Mouse (Mus musculus) embryonic facial prominence, embryonic 11.5 days (tissue): ENCODE measurements at regions not wholly inside any gene's neighbourhood (a gene's known extent, or its start where the extent isn't known, plus 50 kb on each side); places are given as distances from the start of the nearest gene placed in this dataset.

Source experiments
- ATAC-seq: fragments of 200-750 bp; cut with Nextera tagmentation; replicated peaks from 2 replicates; pipeline ENCODE4 v1.8.0; 2017; ENCODE audit warnings: low read depth; ENCODE audit not compliant: insufficient number of reproducible peaks, low FRiP score, low TSS enrichment
- DNase-seq: peaks from one replicate; pipeline ENCODE4 v3.0.0-alpha.2; 2015; ENCODE audit warnings: low spot score
- H3K27ac ChIP-seq: fragments of 300-500 bp; sonication (generic); replicated peaks from 2 replicates; pipeline ENCODE4 v1.5.1; 2014; ENCODE audit warnings: mild to moderate bottlenecking, low read depth, low read length, control low read depth
- H3K27me3 ChIP-seq: fragments of 300-500 bp; sonication (generic); 2 replicates; pipeline ENCODE4 v1.6.1; 2014; ENCODE audit warnings: mild to moderate bottlenecking, low read length, moderate library complexity, mixed read lengths; ENCODE audit not compliant: control insufficient read depth, insufficient read depth
- H3K36me3 ChIP-seq: fragments of 300-500 bp; sonication (generic); replicated peaks from 2 replicates; pipeline ENCODE4 v1.6.1; 2014; ENCODE audit warnings: low read depth, mild to moderate bottlenecking, low read length, moderate library complexity, mixed read lengths; ENCODE audit not compliant: control insufficient read depth, insufficient read depth
- H3K4me1 ChIP-seq: fragments of 300-500 bp; sonication (generic); 2 replicates; pipeline ENCODE4 v1.6.1; 2014; ENCODE audit warnings: low read length, mixed read lengths; ENCODE audit not compliant: control insufficient read depth, insufficient read depth
- H3K4me2 ChIP-seq: fragments of 300-500 bp; sonication (generic); 2 replicates; pipeline ENCODE4 v1.6.1; 2014; ENCODE audit warnings: low read depth, mild to moderate bottlenecking, control low read depth, low read length, moderate library complexity
- H3K4me3 ChIP-seq: fragments of 300-500 bp; sonication (generic); 2 replicates; pipeline ENCODE4 v1.5.1; 2014; ENCODE audit warnings: low read depth, low read length, control low read depth
- H3K9ac ChIP-seq: fragments of 300-500 bp; sonication (generic); replicated peaks from 2 replicates; pipeline ENCODE4 v1.6.1; 2014; ENCODE audit warnings: mild to moderate bottlenecking, control low read depth, low read length
- H3K9me3 ChIP-seq: fragments of 300-500 bp; sonication (generic); replicated peaks from 2 replicates; pipeline ENCODE4 v1.6.1; 2016; ENCODE audit warnings: mild to moderate bottlenecking, low read length, inconsistent platforms, mixed read lengths; ENCODE audit not compliant: control insufficient read depth
- WGBS: fragments of 180-500 bp; shearing (Covaris S2); extraction: QIAGEN DNeasy Blood & Tissue Kit; methylation state at CpG from one replicate; pipeline ENCODE4 v1.1.7; 2014; 5-methylcytosine and 5-hydroxymethylcytosine counted together

- no peaks in the 10 kb centered on the region for H3K4me1 ChIP-seq
- H3K9me3 ChIP-seq: no peaks in the 10 kb centered on the region
- 89% methylated on average over 1 of the region's 1 CpGs for WGBS
- H3K9ac ChIP-seq: no peak overlapping the region
- ATAC-seq (no peak), DNase-seq (no peak)
- H3K4me2 ChIP-seq: no peak overlapping the region
- no peaks in the 10 kb centered on the region for H3K36me3 ChIP-seq
- no peaks in the 10 kb centered on the region for H3K27me3 ChIP-seq
- no peak overlapping the region for H3K27ac ChIP-seq
- no peak overlapping the region for H3K4me3 ChIP-seq
Observed at GRCm38 (mm10) chr17:61176586-61176985, 1704.5 kb downstream of the Efna5 start.

DNA sequence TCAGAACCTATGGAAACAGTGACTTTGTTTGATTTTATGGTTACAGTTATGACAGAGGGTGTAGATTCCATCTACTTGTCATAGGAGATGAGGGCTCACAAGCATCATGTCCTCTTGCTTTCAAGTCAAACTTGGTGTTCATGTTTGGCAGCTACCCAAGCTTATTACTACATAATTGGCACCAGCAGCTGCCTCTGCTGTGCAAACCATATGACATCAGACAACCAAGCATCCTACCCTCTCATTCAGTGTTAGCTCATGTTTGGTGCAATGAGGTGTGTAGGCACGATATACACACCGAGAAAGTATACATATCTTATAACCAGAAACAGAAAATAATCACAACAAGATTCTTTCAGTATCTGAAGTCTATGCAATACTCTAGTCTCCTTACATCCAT, 1721.7 kb downstream of the Efna5 start:
- no peaks in the 10 kb centered on the region for H3K4me1 ChIP-seq
- no peak overlapping the region for H3K4me2 ChIP-seq
- no peak overlapping the region for H3K4me3 ChIP-seq
- no peak for DNase-seq
- no peak overlapping the region for H3K9ac ChIP-seq
- no peaks in the 10 kb centered on the region for H3K27me3 ChIP-seq
- H3K27ac ChIP-seq: no peak overlapping the region
- WGBS: 98% methylated on average over 2 of the region's 2 CpGs
- H3K36me3 ChIP-seq: no peaks in the 10 kb centered on the region
- H3K9me3 ChIP-seq: no peaks in the 10 kb centered on the region
- no peak for ATAC-seq

DNA sequence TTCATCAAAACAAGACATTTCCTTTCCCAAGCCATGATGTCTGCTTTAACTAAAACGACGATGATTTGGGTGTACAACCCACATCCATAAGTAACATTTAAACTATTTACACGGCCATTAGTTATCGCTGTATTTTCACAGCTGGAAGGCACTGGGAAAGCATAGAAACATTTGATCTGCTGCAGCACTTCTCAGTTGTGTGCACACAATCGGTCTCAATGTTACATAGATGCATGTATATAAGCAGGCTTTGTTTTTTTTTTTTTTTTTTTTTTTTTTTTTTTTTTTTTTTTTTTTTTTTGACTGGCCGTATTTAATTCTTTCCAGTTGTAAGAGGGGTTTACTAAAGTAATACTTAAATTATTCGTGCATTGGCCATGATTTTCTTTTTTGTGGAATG, 1744.1 kb downstream of the Efna5 start:
- Histone ChIP-seq H3K36me3 (no peaks in the 10 kb centered on the region), H3K4me1 (no peaks in the 10 kb centered on the region), H3K27ac (no peak overlapping the region), H3K9ac (no peak overlapping the region), H3K9me3 (no peaks in the 10 kb centered on the region), H3K4me2 (no peak overlapping the region), H3K4me3 (no peak overlapping the region), H3K27me3 (no peaks in the 10 kb centered on the region)
- 70% methylated on average over 7 of the region's 7 CpGs for WGBS
- no peak for ATAC-seq
- peak; percentile 2 for DNase-seq

DNA sequence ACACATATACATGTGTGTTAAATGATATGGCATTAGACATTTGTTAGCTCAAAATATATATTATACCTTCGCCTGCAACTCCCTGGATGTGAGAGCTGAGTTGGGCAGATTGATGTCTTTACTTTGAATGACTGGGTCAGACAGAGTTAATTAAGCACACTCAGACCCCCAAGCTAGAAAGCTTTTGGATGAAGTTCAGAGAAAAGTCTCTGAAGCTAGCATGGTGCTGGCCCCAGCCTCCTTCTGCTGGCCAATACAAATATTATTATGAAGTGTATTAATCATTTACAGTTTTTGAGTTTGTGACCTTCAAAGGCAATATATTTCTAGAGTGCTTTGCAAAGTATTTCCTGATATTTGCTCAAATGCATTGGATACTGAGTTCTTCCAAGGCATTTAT, 1753.3 kb downstream of the Efna5 start:
- no peak overlapping the region for H3K4me3 ChIP-seq
- 79% methylated on average over 1 of the region's 1 CpGs for WGBS
- H3K9me3 ChIP-seq: no peaks in the 10 kb centered on the region
- H3K36me3 ChIP-seq: no peaks in the 10 kb centered on the region
- H3K9ac ChIP-seq: no peak overlapping the region
- H3K4me2 ChIP-seq: no peak overlapping the region
- ATAC-seq (no peak), DNase-seq (no peak)
- no peaks in the 10 kb centered on the region for H3K27me3 ChIP-seq
- H3K27ac ChIP-seq: no peak overlapping the region
- no peaks in the 10 kb centered on the region for H3K4me1 ChIP-seq

DNA sequence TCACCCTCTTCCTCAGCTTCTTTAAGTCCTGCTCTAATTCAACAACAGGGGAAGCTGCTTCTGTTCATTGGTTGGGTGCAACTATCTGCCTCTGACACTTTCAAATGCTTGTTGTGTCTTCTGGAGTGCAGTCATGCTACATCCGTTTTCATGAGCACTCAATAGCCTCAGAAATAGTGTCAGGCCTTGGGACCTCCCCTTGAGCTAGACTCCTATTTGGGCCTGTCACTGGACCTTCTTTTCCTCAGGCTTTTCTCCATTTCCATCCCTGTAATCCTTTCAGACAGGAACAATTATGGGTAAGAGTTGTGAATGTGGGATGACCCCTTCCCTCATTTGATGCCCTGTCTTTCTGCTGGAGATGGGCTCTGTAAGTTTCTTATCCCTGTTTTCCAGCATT, 1774.8 kb downstream of the Efna5 start:
- ATAC-seq (no peak), DNase-seq (no peak)
- no peak overlapping the region for H3K4me3 ChIP-seq
- no peak overlapping the region for H3K27ac ChIP-seq
- H3K4me1 ChIP-seq: no peaks in the 10 kb centered on the region
- no peaks in the 10 kb centered on the region for H3K27me3 ChIP-seq
- no peaks in the 10 kb centered on the region for H3K36me3 ChIP-seq
- no peaks in the 10 kb centered on the region for H3K9me3 ChIP-seq
- no peak overlapping the region for H3K4me2 ChIP-seq
- H3K9ac ChIP-seq: no peak overlapping the region
- 89% methylated on average over 1 of the region's 1 CpGs for WGBS

DNA sequence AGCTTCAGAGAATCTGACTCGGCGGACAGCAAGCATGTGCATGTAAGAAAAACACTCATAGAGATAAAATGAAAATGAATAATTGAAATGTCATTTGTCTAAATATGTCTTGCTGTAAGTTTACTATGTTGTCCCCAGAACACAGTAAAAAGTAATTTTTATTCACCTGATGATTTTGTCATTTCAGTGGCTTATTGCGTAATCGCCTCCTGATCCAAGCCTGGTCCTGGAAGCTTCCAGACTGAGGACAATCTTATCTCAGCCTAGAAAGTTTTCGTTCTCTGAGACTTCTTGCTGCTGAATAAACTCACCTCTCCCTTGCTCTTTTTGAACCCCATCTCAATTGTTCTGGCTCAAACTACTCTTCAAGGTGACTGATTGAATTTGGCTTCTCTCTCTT, 1820.7 kb downstream of the Efna5 start:
- DNase-seq (no peak), ATAC-seq (no peak)
- 93% methylated on average over 5 of the region's 5 CpGs for WGBS
- Histone ChIP-seq H3K36me3 (no peaks in the 10 kb centered on the region), H3K9ac (no peak overlapping the region), H3K4me3 (no peak overlapping the region), H3K27me3 (no peaks in the 10 kb centered on the region), H3K4me2 (no peak overlapping the region), H3K4me1 (no peaks in the 10 kb centered on the region), H3K9me3 (no peaks in the 10 kb centered on the region), H3K27ac (no peak overlapping the region)

- no peaks in the 10 kb centered on the region for H3K4me1 ChIP-seq
- H3K4me2 ChIP-seq: no peak overlapping the region
- no peak for DNase-seq
- no peak overlapping the region for H3K4me3 ChIP-seq
- H3K27me3 ChIP-seq: no peaks in the 10 kb centered on the region
- no peak overlapping the region for H3K27ac ChIP-seq
- H3K36me3 ChIP-seq: no peaks in the 10 kb centered on the region
- no peaks in the 10 kb centered on the region for H3K9me3 ChIP-seq
- H3K9ac ChIP-seq: no peak overlapping the region
- ATAC-seq: no peak
- 92% methylated on average over 2 of the region's 2 CpGs for WGBS
Observed at GRCm38 (mm10) chr17:61058471-61058870, 1822.6 kb downstream of the Efna5 start.

- Histone ChIP-seq H3K9me3 (no peaks in the 10 kb centered on the region), H3K27me3 (no peaks in the 10 kb centered on the region), H3K9ac (no peak overlapping the region), H3K36me3 (no peaks in the 10 kb centered on the region), H3K4me3 (no peak overlapping the region), H3K27ac (no peak overlapping the region), H3K4me1 (no peaks in the 10 kb centered on the region), H3K4me2 (no peak overlapping the region)
- no peak for ATAC-seq
- no peak for DNase-seq
- 72% methylated on average over 4 of the region's 4 CpGs for WGBS
Observed at GRCm38 (mm10) chr17:61033544-61034251, 1847.4 kb downstream of the Efna5 start.
